In the genomic region with DNA sequence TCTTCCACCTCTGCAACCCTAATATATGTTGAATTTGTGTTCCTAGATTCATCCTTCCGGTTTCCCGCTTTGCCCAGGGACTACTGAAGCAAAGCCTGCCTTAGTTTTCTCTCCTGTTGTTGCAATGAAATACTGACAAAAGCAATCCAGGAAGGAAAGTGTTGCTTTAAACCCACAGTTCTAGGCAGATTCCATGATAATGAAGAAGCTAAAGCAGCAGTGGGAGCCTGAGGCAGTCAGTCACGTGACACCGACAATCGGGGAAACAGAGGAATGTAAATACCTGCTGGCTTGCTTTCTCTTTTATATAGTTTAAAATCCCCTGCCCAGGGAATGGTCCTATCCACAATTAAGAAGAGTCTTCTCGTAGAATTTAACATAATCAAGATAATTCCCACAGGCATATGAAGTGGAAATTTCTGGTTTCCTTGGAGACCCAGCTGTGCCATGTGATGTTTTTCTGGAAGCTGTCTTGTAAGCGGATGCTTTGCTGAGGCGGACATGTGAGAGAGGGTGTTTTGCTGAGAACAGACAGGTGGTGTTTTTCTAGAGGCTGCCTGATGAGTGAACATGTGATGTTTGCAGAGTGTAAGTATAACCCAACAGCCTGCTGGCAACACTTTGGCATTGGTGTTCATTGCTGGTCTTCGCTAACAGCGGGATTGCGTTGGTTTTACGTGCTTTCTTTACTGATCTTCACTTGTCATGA, we compare ENCODE assay signal across 8 mouse cellular contexts.
DNase-seq lines count a peak whose midpoint lies in the region; ATAC-seq lines count a peak whose summit lies in the region.

No protein-coding gene starts in this region.

- H3K4me1 ChIP-seq in hindbrain, embryonic 10.5 days (replicated peaks), result no peaks in the 10 kb centered on the region

- no peaks in the 10 kb centered on the region for H3K27me3 ChIP-seq in hindbrain, embryonic 10.5 days (ENCODE audit: insufficient read depth, poor library complexity, severe bottlenecking)

- intact Hi-C loops in left cerebral cortex, postnatal 25 days (cut with DNase I), result no loop called here

- H3K4me3 ChIP-seq in hindbrain, embryonic 10.5 days, result peak overlapping the region; percentile 18; the same call in 1 of the 2 replicates

- no peaks in the 10 kb centered on the region for H3K36me3 ChIP-seq in hindbrain, embryonic 10.5 days

- no peaks in the 10 kb centered on the region for H3K9me3 ChIP-seq in hindbrain, embryonic 10.5 days

- DNase-seq in R1 (ENCODE audit: low read depth, low spot score), result peak; percentile 68
- peak; percentile 3 for DNase-seq in embryo, embryonic 11 days
- no peak for DNase-seq in hindbrain, embryonic 10.5 days (ENCODE audit: low spot score)
- peak; percentile 53 to 64 for DNase-seq in left cerebral cortex, postnatal 25 days (ENCODE audit: low spot score in 2 of 2)
- DNase-seq in right cerebral cortex, postnatal 25 days, result peak; percentile 36
- DNase-seq in spleen, adult 12 weeks (ENCODE audit: low spot score), result no peak
- no peak for DNase-seq in cerebellum, postnatal 4 days (ENCODE audit: low spot score in 2 of 2)

- ATAC-seq in megakaryocyte-erythroid progenitor cell, adult 5-6 weeks (replicated peaks; ENCODE audit: low FRiP score, low TSS enrichment, poor library complexity, severe bottlenecking), result no peak

- no peak overlapping the region for H3K27ac ChIP-seq in hindbrain, embryonic 10.5 days

- 60% methylated on average over 12 of the region's 12 CpGs for WGBS in hindbrain, embryonic 10.5 days

Comparison
In these comparisons a context has a peak if more than half of its experiments do, and no peak if none do; other contexts are left out.
1. DNase-seq: peak in R1 (single experiment), embryo, embryonic 11 days (single experiment), left cerebral cortex, postnatal 25 days (2 of 2) and right cerebral cortex, postnatal 25 days (single experiment); none in hindbrain, embryonic 10.5 days (single experiment), spleen, adult 12 weeks (single experiment) and cerebellum, postnatal 4 days (0 of 2).